Mouse (Mus musculus): ENCODE measurements around the gene Armh2. TPM values are rescaled to one million over a fixed set of nuclear protein-coding genes. Genes with fewer than 3 reads are reported as not detected.

The Armh2 gene
- polyA plus RNA-seq (2016; fragmentation: Nextera tagmentation; extraction: Ambion mirVana) = not detected in 2 replicates

DNA sequence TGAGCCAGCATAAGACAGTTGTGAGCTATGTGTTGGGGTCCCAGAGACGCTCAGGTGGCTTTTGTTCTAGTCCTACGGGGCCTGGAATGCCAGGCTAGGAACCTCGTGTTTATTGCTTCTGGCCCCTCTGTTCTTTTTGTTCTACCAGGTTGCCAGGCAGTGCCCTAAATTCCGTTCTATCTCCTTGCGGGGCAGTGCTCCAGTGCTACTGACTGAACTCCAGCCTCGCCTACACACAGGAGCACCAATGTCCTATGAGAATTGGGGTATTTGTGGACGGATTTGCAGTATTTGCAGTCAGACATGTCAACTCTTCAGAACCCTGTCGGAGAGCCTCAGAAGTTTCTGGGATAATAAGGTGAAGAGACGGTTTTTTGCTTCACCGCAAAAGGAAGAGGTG lies at the start of gene Armh2:
Armh2 (plus strand) TSS at position 205 of the 400 bp plus-strand sequence.
- Histone ChIP-seq H3K4me3 (no peak within 1 kb of the TSS), H3K9ac (no peak within 1 kb of the TSS), H3K9me3 (replicated peaks) (no peaks in the 10 kb centered on the region), H3K36me3 (no peaks in the 10 kb centered on the region), H3K27ac (ENCODE audit: poor library complexity, severe bottlenecking) (no peak within 1 kb of the TSS), H3K4me1 (replicated peaks) (peaks cover 4% of the 10 kb centered on the region), H3K4me2 (no peak within 1 kb of the TSS), H3K27me3 (replicated peaks) (no peaks in the 10 kb centered on the region)
- ATAC-seq (ENCODE audit: insufficient number of reproducible peaks, low FRiP score) = no peak
- 88% methylated on average over 10 of the region's 10 CpGs for WGBS

DNA sequence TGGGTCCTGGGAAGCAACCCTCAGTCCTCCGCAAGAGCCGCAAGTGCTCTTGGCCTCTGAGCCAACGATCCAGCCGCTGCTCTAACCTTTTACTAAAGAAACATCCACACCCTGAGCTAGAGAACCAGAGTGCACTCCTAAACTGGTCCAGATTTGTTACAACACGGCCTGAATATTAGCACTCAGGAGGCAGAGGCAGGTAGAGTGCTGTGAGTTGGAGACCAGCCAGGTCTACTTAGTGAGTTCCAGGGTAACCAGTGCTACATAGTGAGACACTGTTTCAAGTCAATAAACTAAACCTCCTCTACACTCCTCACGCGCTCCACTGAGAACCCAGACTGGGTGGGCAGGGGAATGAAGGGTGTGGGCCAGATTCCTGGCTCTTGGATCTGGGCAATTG lies 47.7 kb upstream of the Armh2 start:
- H3K4me3 ChIP-seq = no peak overlapping the region
- no peak for ATAC-seq (ENCODE audit: insufficient number of reproducible peaks, low FRiP score)
- WGBS = 89% methylated on average over 7 of the region's 7 CpGs
- H3K36me3 ChIP-seq = peaks cover 21% of the 10 kb centered on the region
- H3K4me2 ChIP-seq = no peak overlapping the region
- no peak overlapping the region for H3K9ac ChIP-seq
- no peaks in the 10 kb centered on the region for H3K27me3 ChIP-seq (replicated peaks)
- H3K4me1 ChIP-seq (replicated peaks) = no peaks in the 10 kb centered on the region
- H3K9me3 ChIP-seq (replicated peaks) = no peaks in the 10 kb centered on the region
- H3K27ac ChIP-seq (ENCODE audit: poor library complexity, severe bottlenecking) = no peak overlapping the region

DNA sequence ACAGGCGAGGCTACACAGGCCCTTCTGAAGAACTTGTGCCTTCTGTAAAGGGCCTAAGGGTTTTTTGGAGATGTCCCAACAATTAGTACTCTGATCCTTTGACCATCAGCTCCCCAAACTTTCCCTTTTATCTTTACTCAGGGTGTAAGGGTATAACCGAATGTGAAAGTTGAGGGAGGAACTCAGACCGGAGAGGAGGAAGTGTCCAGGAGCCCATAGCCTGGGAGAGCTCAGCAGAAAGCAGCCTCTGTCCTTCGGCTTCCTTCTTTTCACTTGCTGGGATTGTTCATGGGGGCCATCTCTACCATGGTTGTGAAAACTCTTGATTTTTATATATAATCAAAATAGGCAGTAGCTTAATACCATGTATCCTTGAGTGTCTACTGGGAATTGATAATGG lies 42.3 kb upstream of the Armh2 start:
- Histone ChIP-seq H3K4me2 (no peak overlapping the region), H3K9ac (no peak overlapping the region), H3K4me3 (no peak overlapping the region), H3K9me3 (replicated peaks) (no peaks in the 10 kb centered on the region), H3K27ac (ENCODE audit: poor library complexity, severe bottlenecking) (no peak overlapping the region), H3K36me3 (peaks cover 26% of the 10 kb centered on the region), H3K27me3 (replicated peaks) (no peaks in the 10 kb centered on the region), H3K4me1 (replicated peaks) (0 out of 2 replicates have a peak, but pooled peaks cover 5% of the 10 kb centered on the region)
- no peak for ATAC-seq (ENCODE audit: insufficient number of reproducible peaks, low FRiP score)
- WGBS = 83% methylated on average over 4 of the region's 4 CpGs

DNA sequence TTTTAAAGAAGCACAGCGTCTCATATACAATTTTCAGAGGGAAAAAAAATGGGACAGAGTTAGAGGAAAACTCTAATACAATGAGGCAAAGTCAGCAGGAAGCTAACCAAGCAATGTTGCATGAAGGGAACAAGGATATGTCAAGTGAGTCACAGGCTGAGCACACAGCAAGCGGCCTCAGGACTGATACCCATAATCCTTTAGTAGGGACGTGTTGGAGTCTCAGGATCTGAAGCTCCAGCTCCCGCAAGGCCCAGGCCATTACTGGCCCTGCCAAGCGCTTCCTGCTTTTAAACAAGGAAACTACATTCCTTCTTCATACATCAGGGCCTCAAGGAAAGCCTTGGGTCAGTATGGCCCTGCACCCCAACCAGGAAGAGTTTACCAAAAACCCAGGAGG lies 38.9 kb upstream of the Armh2 start:
- Histone ChIP-seq H3K9ac (no peak overlapping the region), H3K27ac (ENCODE audit: poor library complexity, severe bottlenecking) (no peak overlapping the region), H3K4me1 (replicated peaks) (0 out of 2 replicates have a peak, but pooled peaks cover 5% of the 10 kb centered on the region), H3K4me2 (no peak overlapping the region), H3K9me3 (replicated peaks) (no peaks in the 10 kb centered on the region), H3K36me3 (peaks cover 9% of the 10 kb centered on the region), H3K27me3 (replicated peaks) (no peaks in the 10 kb centered on the region), H3K4me3 (no peak overlapping the region)
- ATAC-seq (ENCODE audit: insufficient number of reproducible peaks, low FRiP score) = no peak
- 61% methylated on average over 5 of the region's 5 CpGs for WGBS

DNA sequence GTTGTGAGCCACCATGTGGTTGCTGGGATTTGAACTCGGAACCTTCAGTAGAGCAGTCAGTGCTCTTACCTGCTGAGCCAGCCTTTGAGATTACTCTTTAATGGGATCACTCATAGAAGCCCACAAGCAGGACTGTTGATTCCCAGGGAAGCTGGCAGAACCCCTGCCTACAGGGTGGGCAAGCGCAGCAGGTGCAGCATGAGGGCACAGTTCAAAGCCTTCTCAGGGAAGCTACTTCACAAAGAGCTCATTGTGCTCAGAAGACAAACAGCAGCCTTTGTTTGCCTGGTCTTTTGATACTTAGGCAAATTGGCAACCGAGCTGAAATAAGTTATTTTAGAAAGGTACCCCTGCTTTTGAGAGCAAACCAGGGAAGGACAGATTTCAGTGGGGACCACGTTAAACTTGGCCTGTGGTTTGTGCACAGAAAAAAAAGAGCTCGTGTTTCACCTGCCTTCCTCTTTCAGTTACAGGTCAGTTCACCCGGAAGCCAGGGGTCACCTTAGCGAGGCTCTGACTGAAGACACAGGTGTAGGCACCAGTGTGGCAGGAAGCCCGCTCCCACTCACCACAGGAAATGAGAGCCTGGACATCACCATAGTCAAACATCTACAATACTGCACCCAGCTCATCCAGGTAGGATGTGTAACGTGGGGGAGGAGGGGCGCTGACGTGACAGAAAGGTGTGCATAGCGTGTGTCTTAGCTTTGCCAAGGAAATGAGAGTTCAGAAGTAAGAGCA lies 31.2 kb upstream of the Armh2 start:
- Histone ChIP-seq H3K27me3 (replicated peaks) (no peaks in the 10 kb centered on the region), H3K4me3 (no peak overlapping the region), H3K27ac (ENCODE audit: poor library complexity, severe bottlenecking) (no peak overlapping the region), H3K9me3 (replicated peaks) (no peaks in the 10 kb centered on the region), H3K9ac (no peak overlapping the region), H3K4me1 (replicated peaks) (peaks cover 17% of the 10 kb centered on the region), H3K36me3 (peaks cover 2% of the 10 kb centered on the region), H3K4me2 (no peak overlapping the region)
- WGBS = 80% methylated on average over 12 of the region's 12 CpGs
- no peak for ATAC-seq (ENCODE audit: insufficient number of reproducible peaks, low FRiP score)

DNA sequence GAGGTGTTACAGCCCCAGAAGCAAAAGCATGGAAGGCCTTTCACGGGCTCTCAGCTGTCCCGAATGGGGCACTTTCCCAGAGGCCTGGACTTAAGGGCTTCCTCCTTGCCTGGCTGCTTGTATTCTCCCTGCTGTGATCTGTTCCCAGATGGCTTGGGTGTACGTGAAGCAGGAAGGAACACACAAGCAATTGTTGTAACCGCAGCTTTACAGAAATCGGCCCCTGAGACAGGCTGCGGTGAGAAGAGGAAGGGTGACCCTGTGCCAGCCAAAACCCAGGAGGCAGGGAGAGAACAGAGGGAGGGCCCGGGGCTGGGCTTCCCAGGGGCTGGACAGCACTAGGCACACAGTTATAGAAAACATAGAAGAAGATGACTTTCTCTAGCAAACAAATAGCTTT lies 30.1 kb upstream of the Armh2 start:
- Histone ChIP-seq H3K27ac (ENCODE audit: poor library complexity, severe bottlenecking) (no peak overlapping the region), H3K9ac (no peak overlapping the region), H3K27me3 (replicated peaks) (peaks cover 7% of the 10 kb centered on the region; the same call in 1 of the 2 replicates), H3K4me2 (no peak overlapping the region), H3K4me3 (no peak overlapping the region), H3K4me1 (replicated peaks) (peaks cover 17% of the 10 kb centered on the region), H3K9me3 (replicated peaks) (no peaks in the 10 kb centered on the region), H3K36me3 (peaks cover 9% of the 10 kb centered on the region; the same call in 1 of the 2 replicates)
- WGBS = 63% methylated on average over 7 of the region's 7 CpGs
- no peak for ATAC-seq (ENCODE audit: insufficient number of reproducible peaks, low FRiP score)

DNA sequence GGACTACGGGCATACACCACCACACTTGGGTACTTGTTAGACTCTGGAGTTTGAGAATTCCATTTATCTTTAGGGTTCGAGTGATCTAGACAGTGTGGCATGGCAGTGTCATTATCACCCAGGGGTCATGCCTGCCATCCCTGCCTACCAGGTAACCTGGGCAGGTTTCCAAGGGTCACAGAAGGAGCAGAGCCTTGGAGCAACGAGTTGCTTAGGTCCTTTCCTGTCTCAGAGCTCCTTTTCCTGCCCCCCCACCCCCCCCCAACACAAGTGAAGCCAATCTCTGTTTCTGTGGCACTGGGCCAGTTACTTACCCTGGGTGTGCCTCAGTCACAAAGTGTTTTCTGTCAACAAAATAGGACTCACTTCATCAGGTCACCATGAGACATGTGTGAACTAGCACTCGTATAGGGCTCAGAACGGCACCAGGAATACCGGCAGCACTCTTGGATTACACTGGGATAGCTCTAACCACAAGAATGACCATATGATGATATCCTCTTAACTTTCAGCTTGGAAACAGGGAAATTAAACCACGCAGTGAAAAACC lies 28.4 kb upstream of the Armh2 start:
- Histone ChIP-seq H3K4me1 (replicated peaks) (peaks cover 24% of the 10 kb centered on the region), H3K9me3 (replicated peaks) (no peaks in the 10 kb centered on the region), H3K27me3 (replicated peaks) (peaks cover 7% of the 10 kb centered on the region; the same call in 1 of the 2 replicates), H3K36me3 (peaks cover 13% of the 10 kb centered on the region), H3K4me3 (no peak overlapping the region), H3K27ac (ENCODE audit: poor library complexity, severe bottlenecking) (no peak overlapping the region), H3K9ac (no peak overlapping the region), H3K4me2 (no peak overlapping the region)
- 50% methylated on average over 7 of the region's 7 CpGs for WGBS
- no peak for ATAC-seq (ENCODE audit: insufficient number of reproducible peaks, low FRiP score)

DNA sequence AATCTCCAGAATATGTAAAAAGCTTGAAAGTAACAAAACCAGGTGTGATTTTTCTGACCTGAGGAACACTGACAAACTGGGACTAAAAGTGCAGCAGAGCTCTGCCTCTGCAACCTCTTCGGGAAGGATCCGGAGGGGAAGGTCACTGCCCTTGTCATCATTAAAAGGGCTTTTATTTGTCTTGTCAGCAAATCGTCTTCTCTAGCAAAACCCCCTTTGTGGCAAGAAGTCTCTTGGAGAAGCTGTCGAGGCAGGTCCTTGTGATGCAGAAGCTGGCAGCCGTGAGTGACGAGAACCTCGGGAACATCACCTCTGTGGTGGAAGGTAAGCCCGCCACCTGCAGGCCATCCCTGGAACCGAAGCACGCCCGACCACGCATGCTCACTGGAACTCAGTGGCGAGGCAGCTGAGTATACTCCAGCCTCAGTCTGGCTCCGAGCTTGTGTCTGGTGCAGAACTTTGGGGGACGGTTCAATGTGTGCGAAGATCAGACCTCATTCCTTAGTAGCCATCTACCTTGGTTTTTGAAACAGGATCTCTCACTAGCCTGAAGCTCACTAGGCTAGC lies 27.5 kb upstream of the Armh2 start:
- Histone ChIP-seq H3K9me3 (replicated peaks) (no peaks in the 10 kb centered on the region), H3K27me3 (replicated peaks) (peaks cover 7% of the 10 kb centered on the region; the same call in 1 of the 2 replicates), H3K4me3 (0 out of 2 replicates have a peak overlapping the region, but pooled peaks have one; percentile 9), H3K4me1 (replicated peaks) (peaks cover 24% of the 10 kb centered on the region), H3K9ac (no peak overlapping the region), H3K4me2 (peak overlapping the region; percentile 56), H3K27ac (ENCODE audit: poor library complexity, severe bottlenecking) (no peak overlapping the region), H3K36me3 (peaks cover 22% of the 10 kb centered on the region)
- peak; percentile 76 for ATAC-seq (ENCODE audit: insufficient number of reproducible peaks, low FRiP score)
- 10% methylated on average over 16 of the region's 16 CpGs for WGBS

DNA sequence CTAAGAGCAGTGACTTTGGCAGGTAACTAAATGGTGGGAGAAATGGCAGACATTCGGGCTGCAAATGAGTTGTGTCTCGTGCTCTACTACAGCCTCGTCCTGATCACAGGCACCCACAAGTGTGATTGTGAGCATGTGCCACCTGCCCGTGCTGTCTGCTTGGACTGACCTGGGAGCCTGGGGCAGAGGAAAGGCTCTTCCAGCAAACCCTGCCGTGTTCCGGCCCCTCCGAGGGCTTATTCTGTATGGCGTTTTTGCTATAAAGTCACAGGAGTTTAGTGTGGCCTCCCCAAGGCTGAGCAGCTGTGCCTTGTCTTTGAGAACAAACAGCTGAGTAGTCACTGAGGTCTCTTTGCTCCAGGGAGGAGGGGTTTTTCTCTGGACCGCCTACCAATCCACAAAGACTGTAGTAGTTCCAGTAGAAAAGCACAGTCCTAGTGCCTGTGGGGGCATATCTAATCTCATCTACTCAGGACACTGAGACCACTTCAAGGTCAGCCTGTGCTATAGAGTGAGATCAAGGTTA lies 26.6 kb upstream of the Armh2 start:
- H3K4me1 ChIP-seq (replicated peaks) = peaks cover 24% of the 10 kb centered on the region
- no peak for ATAC-seq (ENCODE audit: insufficient number of reproducible peaks, low FRiP score)
- no peak overlapping the region for H3K27ac ChIP-seq (ENCODE audit: poor library complexity, severe bottlenecking)
- WGBS = 78% methylated on average over 9 of the region's 9 CpGs
- H3K4me3 ChIP-seq = no peak overlapping the region
- peaks cover 29% of the 10 kb centered on the region for H3K36me3 ChIP-seq
- H3K4me2 ChIP-seq = no peak overlapping the region
- no peak overlapping the region for H3K9ac ChIP-seq
- peaks cover 7% of the 10 kb centered on the region; the same call in 1 of the 2 replicates for H3K27me3 ChIP-seq (replicated peaks)
- H3K9me3 ChIP-seq (replicated peaks) = no peaks in the 10 kb centered on the region

DNA sequence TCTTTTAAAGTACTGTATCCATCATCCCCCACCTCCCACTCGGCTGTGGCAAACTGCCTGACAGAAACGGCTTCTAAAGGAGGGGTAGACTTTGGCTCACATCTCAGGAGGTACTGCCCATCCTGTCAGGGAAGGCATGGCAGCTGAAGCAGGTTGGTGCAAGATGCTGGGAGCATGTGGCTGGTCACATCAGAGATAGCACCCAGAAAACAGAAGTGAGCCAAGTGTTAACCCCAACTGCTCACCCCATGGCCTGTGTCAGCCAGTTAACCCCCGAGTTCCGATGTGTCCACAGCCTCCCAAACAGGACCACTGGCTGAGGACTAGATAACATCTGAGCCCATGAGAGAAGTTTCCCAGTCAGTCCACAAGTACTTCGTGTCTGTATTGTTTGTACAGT lies 25.4 kb upstream of the Armh2 start:
- H3K36me3 ChIP-seq = peaks cover 29% of the 10 kb centered on the region
- no peak overlapping the region for H3K9ac ChIP-seq
- no peaks in the 10 kb centered on the region for H3K9me3 ChIP-seq (replicated peaks)
- no peak overlapping the region for H3K4me2 ChIP-seq
- H3K4me3 ChIP-seq = no peak overlapping the region
- WGBS = 66% methylated on average over 5 of the region's 5 CpGs
- peaks cover 7% of the 10 kb centered on the region; the same call in 1 of the 2 replicates for H3K27me3 ChIP-seq (replicated peaks)
- peaks cover 24% of the 10 kb centered on the region for H3K4me1 ChIP-seq (replicated peaks)
- H3K27ac ChIP-seq (ENCODE audit: poor library complexity, severe bottlenecking) = no peak overlapping the region
- ATAC-seq (ENCODE audit: insufficient number of reproducible peaks, low FRiP score) = no peak

DNA sequence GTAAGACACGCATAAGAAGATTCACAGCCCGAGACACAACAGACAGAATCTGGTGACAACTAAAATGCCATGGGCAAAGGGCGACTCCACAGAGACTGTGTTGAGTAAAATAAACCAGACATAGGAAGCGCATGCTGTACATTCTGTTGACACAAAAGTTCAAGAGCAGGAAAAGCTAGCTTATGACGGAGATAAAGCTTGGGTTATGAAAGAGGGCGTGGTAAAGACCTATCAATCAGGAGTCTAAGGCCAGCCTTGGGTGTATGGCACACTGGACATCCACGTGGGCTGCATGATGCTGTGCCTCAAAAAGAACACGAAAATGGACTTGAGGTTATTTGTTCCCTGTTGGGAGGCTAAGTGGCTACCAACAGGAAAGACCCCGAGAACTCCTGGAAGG lies 24.6 kb upstream of the Armh2 start:
- no peak for ATAC-seq (ENCODE audit: insufficient number of reproducible peaks, low FRiP score)
- Histone ChIP-seq H3K27ac (ENCODE audit: poor library complexity, severe bottlenecking) (no peak overlapping the region), H3K4me2 (no peak overlapping the region), H3K9ac (no peak overlapping the region), H3K27me3 (replicated peaks) (peaks cover 7% of the 10 kb centered on the region; the same call in 1 of the 2 replicates), H3K4me1 (replicated peaks) (peaks cover 24% of the 10 kb centered on the region), H3K36me3 (peaks cover 30% of the 10 kb centered on the region), H3K9me3 (replicated peaks) (no peaks in the 10 kb centered on the region), H3K4me3 (no peak overlapping the region)
- 59% methylated on average over 9 of the region's 9 CpGs for WGBS

All from heart, embryonic 12.5 days (tissue).